Mouse (Mus musculus): ENCODE data around the gene Smco2. TPM values are rescaled to one million over a fixed set of nuclear protein-coding genes. Genes with fewer than 3 reads are reported as not detected.

The Smco2 gene
- polyA plus RNA-seq, 1 experiment from 2014 or later, result not detected

DNA sequence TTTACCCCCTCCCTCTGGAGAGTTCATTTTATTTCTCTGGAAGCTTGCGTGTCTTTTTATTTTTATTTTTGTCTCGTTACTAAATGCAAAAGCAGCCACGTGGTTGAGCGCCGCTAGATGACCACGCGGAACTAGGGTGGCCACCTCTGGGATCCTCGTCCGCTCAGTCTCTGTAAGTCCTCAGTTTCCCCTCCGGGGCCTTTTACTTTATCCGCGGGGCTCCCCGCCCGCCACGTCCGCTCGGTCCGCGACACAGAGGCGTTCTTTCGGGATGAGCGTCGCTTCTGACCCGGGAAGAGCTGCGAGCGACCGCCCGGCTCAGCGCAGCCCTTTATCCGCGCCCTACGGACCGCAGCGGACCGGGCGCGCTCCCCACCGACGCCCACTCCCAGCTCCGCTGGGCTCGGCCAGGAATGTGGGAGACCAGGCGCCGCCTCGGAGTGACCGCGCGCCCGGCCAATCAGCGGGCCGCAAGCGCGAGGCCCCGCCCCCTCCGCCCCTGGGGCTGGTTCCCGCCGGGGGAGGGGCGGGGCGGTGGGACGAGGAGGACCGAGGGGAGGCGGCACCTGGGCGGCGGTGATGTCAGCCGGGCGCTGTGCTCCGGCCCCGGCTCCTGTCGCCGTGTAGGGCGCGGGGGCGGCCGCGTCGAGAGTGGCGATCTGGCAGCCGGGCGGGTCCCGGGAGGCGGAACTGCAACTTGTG, 38.2 kb downstream of the Smco2 start, which contains the start of gene Ppfibp1:
Gene Ppfibp1 (plus strand): TSS at position 530 of the 702 bp plus-strand sequence.
- H3K4me1 ChIP-seq, result peaks cover 11% of the 10 kb centered on the region
- H3K4me2 ChIP-seq, result peak within 1 kb of the TSS; percentile 79
- no peaks in the 10 kb centered on the region for H3K36me3 ChIP-seq (ENCODE audit: poor library complexity, severe bottlenecking)
- peak within 1 kb of the TSS; percentile 80 for H3K4me3 ChIP-seq
- H3K9ac ChIP-seq, result peak within 1 kb of the TSS; percentile 76
- ATAC-seq, result peak; percentile 97
- WGBS, result under 1% methylated on average over 71 of the region's 80 CpGs
- no peak within 1 kb of the TSS for H3K27ac ChIP-seq
- no peaks in the 10 kb centered on the region for H3K9me3 ChIP-seq (replicated peaks)
- H3K27me3 ChIP-seq, result peaks cover 3% of the 10 kb centered on the region; the same call in 1 of the 2 replicates

DNA sequence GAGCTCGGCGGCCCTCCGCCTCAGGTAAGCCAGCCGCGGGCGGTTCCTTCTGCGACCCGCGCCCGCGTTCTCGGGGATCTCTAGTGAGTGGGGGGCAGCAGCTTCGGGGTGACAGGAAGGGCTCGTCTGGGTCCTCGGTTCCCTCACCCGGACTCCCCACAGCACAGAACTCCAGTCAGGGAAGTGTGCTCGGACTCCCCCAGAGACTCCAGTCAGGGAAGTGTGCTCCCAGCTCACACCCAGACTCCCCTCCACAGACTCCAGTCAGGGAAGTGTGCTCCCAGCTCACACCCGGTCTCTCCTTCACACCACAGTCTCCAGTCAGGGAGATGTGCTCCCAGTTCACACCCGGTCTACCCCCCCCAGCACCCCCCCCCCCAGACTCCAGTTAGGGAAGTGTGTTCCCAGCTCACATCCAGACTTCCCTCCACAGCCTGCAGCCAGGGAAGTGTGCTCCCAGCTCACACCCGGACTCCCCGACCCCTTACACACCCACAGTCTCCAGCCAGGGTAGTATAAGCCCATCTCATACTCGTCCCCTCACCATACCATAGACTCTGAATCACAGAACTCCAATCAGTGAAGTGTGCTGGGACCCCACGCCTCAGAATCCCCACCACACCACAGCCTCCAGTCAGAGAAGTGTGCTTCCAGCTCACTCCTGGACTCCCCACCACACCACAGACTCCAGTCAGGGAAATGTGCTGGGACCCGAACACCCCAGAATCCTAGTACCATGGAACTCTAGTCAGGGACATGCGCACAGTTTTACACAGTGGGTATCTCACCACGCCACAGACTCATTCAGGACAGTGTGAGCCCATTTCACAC, 39.0 kb downstream of the Smco2 start:
- Histone ChIP-seq H3K27me3 (peaks cover 3% of the 10 kb centered on the region; the same call in 1 of the 2 replicates), H3K4me3 (peak overlapping the region; percentile 80), H3K9ac (peak overlapping the region; percentile 76), H3K36me3 (ENCODE audit: poor library complexity, severe bottlenecking) (no peaks in the 10 kb centered on the region), H3K4me1 (peaks cover 11% of the 10 kb centered on the region), H3K9me3 (replicated peaks) (no peaks in the 10 kb centered on the region), H3K27ac (no peak overlapping the region), H3K4me2 (peak overlapping the region; percentile 79)
- WGBS, result 10% methylated on average over 26 of the region's 26 CpGs
- peak; percentile 71 for ATAC-seq

DNA sequence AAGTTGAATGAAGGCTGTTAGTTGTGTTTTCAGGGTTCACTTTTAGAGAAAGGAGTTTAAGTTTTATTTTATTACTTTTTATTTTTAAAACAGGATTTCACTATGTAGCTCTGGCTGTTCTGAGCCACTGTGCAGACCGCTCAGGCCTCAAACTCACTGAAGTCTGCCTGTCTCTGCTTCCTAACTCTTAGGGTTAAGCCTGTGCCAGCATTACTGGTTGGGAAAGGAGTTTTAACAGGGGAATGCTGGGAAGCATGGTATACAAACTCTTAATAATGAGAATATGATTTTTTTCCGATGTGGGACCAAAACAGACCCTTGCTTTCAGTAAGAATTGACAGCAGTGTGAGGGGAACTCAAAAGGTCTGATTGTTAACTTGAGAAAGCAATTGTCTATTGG, 40.3 kb downstream of the Smco2 start:
- 46% methylated on average over 2 of the region's 2 CpGs for WGBS
- no peak overlapping the region for H3K4me2 ChIP-seq

DNA sequence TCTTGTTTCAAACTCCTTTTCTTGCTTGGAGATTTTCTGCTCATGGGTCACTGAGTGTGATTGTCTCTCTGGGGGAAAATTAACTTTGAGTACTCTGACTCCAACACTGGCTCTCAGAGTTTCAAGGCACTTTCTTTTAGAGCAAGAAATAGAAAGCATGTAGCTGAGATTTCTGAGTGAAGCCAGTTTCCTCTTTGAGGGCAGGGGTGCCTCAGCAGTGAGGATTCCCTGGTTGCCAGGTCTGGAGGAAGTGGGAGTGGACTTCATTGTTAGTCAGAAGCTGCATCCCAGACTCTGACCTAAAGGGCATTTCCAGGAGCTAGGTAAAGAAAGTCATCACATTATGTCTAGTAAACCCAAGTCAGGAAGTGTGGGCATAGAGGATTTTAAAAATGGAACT, 40.7 kb downstream of the Smco2 start:
- Histone ChIP-seq H3K9ac (no peak overlapping the region), H3K4me3 (no peak overlapping the region), H3K27me3 (peaks cover 3% of the 10 kb centered on the region; the same call in 1 of the 2 replicates), H3K36me3 (ENCODE audit: poor library complexity, severe bottlenecking) (no peaks in the 10 kb centered on the region), H3K4me2 (no peak overlapping the region), H3K9me3 (replicated peaks) (no peaks in the 10 kb centered on the region), H3K4me1 (peaks cover 11% of the 10 kb centered on the region), H3K27ac (no peak overlapping the region)
- ATAC-seq, result no peak

More for the DNA sequence above, 40.3 kb downstream of the Smco2 start:
- H3K9me3 ChIP-seq (replicated peaks), result no peaks in the 10 kb centered on the region
- no peak for ATAC-seq
- H3K4me3 ChIP-seq, result no peak overlapping the region
- no peak overlapping the region for H3K9ac ChIP-seq
- H3K27me3 ChIP-seq, result peaks cover 3% of the 10 kb centered on the region; the same call in 1 of the 2 replicates
- no peaks in the 10 kb centered on the region for H3K36me3 ChIP-seq (ENCODE audit: poor library complexity, severe bottlenecking)
- H3K4me1 ChIP-seq, result peaks cover 11% of the 10 kb centered on the region
- no peak overlapping the region for H3K27ac ChIP-seq

DNA sequence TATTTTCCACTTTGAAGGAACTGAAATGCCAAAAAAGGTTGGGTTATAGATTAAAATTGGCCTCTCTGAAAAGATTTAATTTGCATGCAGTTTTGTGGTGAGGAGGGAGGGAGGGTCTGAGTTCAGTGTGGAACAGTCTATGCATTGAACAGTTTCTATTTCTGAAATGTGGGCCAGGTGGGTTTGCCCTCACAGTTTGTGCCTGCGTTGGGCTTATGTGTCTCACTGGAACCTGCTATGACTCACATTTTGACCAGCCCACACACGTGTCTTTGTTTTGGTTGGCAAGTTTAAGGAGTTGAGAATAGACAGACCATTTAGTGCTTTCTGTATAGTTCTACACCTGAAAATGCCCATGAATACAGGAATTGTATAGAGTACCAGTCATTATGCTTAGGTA, 44.0 kb downstream of the Smco2 start:
- Histone ChIP-seq H3K36me3 (ENCODE audit: poor library complexity, severe bottlenecking) (no peaks in the 10 kb centered on the region), H3K4me1 (peaks cover 8% of the 10 kb centered on the region), H3K27ac (no peak overlapping the region), H3K27me3 (peaks cover 3% of the 10 kb centered on the region; the same call in 1 of the 2 replicates), H3K4me2 (no peak overlapping the region), H3K9ac (no peak overlapping the region), H3K4me3 (no peak overlapping the region), H3K9me3 (replicated peaks) (no peaks in the 10 kb centered on the region)
- 79% methylated on average over 2 of the region's 2 CpGs for WGBS
- no peak for ATAC-seq

DNA sequence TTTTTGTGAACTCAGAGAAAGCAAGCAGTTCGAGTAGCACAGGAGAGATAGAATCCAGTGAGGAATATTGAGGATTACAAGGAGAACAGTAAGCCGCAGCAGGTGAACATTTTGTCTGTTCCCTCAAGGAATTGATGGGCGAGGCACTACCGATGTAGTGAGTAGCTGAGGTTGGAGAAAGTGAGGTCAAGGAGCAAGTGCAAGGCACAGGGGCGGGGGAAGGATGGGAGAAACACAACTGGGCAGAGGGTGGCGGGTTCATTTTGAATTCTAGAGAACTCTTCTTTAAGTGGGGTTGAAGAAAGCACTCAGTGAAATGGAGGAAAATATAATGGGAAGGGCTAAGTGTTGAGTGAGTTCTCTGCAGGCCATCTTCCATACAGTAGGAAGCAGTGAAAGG, 48.8 kb downstream of the Smco2 start:
- H3K27me3 ChIP-seq, result no peaks in the 10 kb centered on the region
- H3K9me3 ChIP-seq (replicated peaks), result no peaks in the 10 kb centered on the region
- 80% methylated on average over 6 of the region's 6 CpGs for WGBS
- H3K4me1 ChIP-seq, result no peaks in the 10 kb centered on the region
- no peaks in the 10 kb centered on the region for H3K36me3 ChIP-seq (ENCODE audit: poor library complexity, severe bottlenecking)
- ATAC-seq, result no peak
- H3K4me2 ChIP-seq, result no peak overlapping the region
- H3K9ac ChIP-seq, result no peak overlapping the region
- no peak overlapping the region for H3K4me3 ChIP-seq
- no peak overlapping the region for H3K27ac ChIP-seq

DNA sequence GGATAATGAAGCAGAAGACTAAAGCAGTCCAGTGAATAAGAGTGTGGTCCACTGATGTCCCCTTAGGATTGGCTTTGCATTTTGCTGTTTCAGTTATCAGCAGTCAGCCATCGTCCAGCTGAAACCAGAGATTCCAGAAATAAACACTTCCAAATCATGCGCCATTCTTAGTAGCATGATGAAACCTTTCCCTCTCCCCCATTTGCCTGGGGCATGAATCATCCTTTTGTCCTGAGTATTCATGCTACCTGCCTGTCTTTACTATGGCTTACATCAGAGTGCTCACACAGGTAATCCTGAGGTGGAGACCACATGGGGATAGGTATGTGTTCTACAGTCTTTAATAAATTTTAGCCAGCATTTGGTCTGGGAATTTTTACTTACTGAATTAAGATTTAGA, 49.7 kb downstream of the Smco2 start:
- no peaks in the 10 kb centered on the region for H3K4me1 ChIP-seq
- H3K27ac ChIP-seq, result no peak overlapping the region
- H3K9ac ChIP-seq, result no peak overlapping the region
- no peak overlapping the region for H3K4me3 ChIP-seq
- H3K9me3 ChIP-seq (replicated peaks), result no peaks in the 10 kb centered on the region
- no peaks in the 10 kb centered on the region for H3K27me3 ChIP-seq
- no peaks in the 10 kb centered on the region for H3K36me3 ChIP-seq (ENCODE audit: poor library complexity, severe bottlenecking)
- ATAC-seq, result no peak
- WGBS, result 96% methylated on average over 2 of the region's 2 CpGs
- no peak overlapping the region for H3K4me2 ChIP-seq

DNA sequence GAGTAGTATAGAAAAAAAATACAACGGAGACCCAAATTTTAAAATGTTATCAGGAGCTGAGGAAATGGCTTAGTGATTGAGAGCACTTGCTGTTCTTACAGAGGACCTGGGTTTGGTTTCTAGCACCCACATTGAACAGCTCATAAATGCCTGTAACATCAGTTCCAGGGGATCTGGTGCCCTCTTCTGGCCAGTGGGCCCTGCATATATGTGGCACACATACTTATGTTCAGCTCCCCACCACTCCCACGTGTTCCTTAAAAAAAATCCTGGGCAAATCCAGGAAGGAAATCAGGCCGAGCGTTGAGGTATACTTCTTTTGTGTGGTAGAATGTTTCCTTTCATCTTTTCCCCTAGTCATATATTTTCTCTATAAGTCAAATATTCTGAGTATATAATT, 52.0 kb downstream of the Smco2 start:
- no peak overlapping the region for H3K4me3 ChIP-seq
- H3K9me3 ChIP-seq (replicated peaks), result no peaks in the 10 kb centered on the region
- H3K4me2 ChIP-seq, result no peak overlapping the region
- no peak overlapping the region for H3K9ac ChIP-seq
- H3K27ac ChIP-seq, result no peak overlapping the region
- H3K36me3 ChIP-seq (ENCODE audit: poor library complexity, severe bottlenecking), result no peaks in the 10 kb centered on the region
- no peak for ATAC-seq
- H3K4me1 ChIP-seq, result 0 out of 2 replicates have a peak, but pooled peaks cover 3% of the 10 kb centered on the region
- no peaks in the 10 kb centered on the region for H3K27me3 ChIP-seq
- WGBS, result 97% methylated on average over 4 of the region's 4 CpGs

DNA sequence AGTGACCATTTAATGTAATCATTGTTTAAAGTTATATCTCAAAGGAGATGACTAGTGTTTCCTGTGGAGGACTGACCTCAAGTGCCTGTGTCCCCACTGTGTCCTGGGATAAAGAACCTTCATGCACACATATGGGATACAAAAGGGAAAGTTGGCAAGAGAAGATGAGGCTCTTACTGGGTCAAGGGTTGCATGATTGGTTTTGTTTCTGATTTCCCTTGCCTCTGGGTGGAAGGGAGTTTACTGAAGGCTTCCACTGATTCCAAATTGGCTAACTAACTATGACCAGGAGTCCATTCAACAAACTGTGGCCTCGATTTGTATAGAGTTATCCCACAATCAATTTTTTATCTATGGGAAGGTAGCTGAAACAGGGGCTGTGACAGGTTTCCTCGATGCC, 53.7 kb downstream of the Smco2 start:
- Histone ChIP-seq H3K36me3 (ENCODE audit: poor library complexity, severe bottlenecking) (no peaks in the 10 kb centered on the region), H3K9me3 (replicated peaks) (no peaks in the 10 kb centered on the region), H3K4me1 (0 out of 2 replicates have a peak, but pooled peaks cover 8% of the 10 kb centered on the region), H3K9ac (no peak overlapping the region), H3K27me3 (no peaks in the 10 kb centered on the region), H3K4me3 (no peak overlapping the region), H3K4me2 (no peak overlapping the region), H3K27ac (no peak overlapping the region)
- 87% methylated on average over 2 of the region's 2 CpGs for WGBS
- no peak for ATAC-seq

DNA sequence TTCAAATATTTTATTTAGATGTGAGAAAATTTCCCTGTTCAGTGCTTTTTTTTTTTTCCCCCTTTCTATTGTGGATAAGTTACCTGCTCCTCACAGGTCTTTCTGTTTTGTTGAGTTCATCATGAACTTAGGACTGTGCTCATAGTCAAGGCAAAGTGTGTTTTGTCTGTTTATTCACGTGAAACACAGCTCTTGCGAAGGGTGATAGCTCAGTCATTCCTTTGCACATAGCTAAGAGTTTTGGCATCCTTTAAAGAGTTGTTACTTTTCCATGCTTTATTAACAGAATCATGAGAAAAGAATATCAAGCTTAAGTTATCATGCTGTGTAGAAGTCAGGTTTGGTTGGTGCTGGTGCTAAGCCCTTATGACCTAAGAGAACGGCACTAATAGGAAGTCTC, 54.8 kb downstream of the Smco2 start:
- H3K4me2 ChIP-seq, result no peak overlapping the region
- no peak for ATAC-seq

DNA sequence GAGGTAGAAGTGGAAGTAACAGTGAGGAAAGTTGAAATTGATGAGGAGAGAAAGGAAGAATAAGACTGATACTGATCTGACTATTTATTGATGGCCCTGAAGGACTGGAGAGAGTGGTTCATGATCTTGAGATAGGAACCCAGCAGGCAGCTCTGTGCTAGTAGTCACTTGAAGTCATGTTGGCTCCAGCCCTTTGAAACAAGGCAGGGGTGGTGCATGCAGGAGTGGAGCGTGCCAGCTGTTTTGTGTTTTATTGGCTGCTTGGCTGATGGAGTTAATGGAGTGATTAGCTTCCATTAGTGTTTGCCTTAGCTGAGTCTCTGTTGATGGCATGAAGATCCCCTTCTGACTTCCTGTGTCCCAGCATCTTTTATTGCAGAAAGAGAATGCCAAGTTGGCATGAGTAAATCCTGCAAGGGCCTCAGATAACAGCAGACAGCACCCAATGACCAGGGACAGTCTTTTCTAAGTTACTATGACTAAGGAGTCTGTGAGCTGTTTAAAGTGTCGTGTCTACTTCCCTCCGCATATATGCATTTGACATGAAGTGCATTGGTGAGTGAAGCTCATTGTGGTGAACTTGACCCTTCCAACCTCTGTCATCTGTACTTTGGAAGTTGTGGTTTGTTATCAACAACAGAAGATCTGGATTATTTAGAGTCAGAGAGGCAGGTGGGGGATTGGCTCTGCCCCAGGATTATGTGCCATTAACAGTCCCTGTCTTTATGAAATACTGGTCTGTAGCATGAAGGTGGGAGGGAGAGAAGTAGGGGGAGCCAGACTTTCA, 56.3 kb downstream of the Smco2 start:
- Histone ChIP-seq H3K4me3 (no peak overlapping the region), H3K4me2 (no peak overlapping the region), H3K9me3 (replicated peaks) (no peaks in the 10 kb centered on the region), H3K9ac (no peak overlapping the region), H3K27ac (no peak overlapping the region), H3K4me1 (0 out of 2 replicates have a peak, but pooled peaks cover 8% of the 10 kb centered on the region), H3K36me3 (ENCODE audit: poor library complexity, severe bottlenecking) (no peaks in the 10 kb centered on the region), H3K27me3 (no peaks in the 10 kb centered on the region)
- no peak for ATAC-seq
- 87% methylated on average over 3 of the region's 3 CpGs for WGBS

More for the DNA sequence above, 54.8 kb downstream of the Smco2 start:
- no peaks in the 10 kb centered on the region for H3K36me3 ChIP-seq (ENCODE audit: poor library complexity, severe bottlenecking)
- no peak overlapping the region for H3K4me3 ChIP-seq
- 80% methylated on average over 3 of the region's 3 CpGs for WGBS
- no peak overlapping the region for H3K9ac ChIP-seq
- H3K4me1 ChIP-seq, result 0 out of 2 replicates have a peak, but pooled peaks cover 8% of the 10 kb centered on the region
- no peak overlapping the region for H3K27ac ChIP-seq
- no peaks in the 10 kb centered on the region for H3K9me3 ChIP-seq (replicated peaks)
- no peaks in the 10 kb centered on the region for H3K27me3 ChIP-seq
